Mouse (Mus musculus) left cerebral cortex, postnatal 10 days (tissue): ENCODE measurements around the gene Usf3. TPM values are rescaled to one million over a fixed set of nuclear protein-coding genes. Genes with fewer than 3 reads are reported as not detected.
A peak's percentile ranks its signal among the peaks of the same experiment; 100 is the strongest.

Experiments
- DNase-seq, 2 experiments: peaks; one replicate each; pipeline ENCODE4 v3.0.0; 2021 to 2022; ENCODE audit warnings: low spot score in 2 of 2, mixed read lengths in 1 of 2; ENCODE audit errors: extremely low spot score in 1 of 2
- intact Hi-C: fragments of 180-260 bp; cut with DNase I; formaldehyde crosslinking; loops from one replicate; pipeline ENCODE4 v1.15.1; 2025
- total RNA-seq, 2 experiments: library from RNA; stranded (reverse); gene quantifications; 2 replicates each; pipeline ENCODE4 v1.2.3; 2021

The Usf3 gene
- total RNA-seq, 2 experiments from 2014 or later, result 32.6 to 33.5 TPM

DNA sequence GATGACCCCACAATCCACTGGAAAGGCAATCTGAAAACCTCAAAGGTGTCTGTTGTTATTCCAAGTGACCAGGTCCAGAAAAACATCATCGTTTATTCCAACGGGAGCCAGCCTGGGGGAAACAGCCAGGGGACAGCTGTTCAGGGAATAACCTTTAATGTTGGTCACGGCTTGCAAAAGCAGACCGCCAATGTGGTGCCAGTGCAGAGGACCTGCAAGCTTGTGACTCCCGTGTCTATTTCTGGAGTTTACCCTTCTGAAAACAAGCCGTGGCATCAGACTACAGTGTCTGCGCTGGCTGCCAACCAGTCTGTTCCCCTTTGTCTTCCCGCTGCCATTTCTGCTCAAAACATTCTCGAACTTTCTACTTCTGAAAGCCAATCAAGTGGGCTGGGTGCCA, 42.5 kb downstream of the Usf3 start:
- intact Hi-C loops, result no loop called here
- no peak for DNase-seq

DNA sequence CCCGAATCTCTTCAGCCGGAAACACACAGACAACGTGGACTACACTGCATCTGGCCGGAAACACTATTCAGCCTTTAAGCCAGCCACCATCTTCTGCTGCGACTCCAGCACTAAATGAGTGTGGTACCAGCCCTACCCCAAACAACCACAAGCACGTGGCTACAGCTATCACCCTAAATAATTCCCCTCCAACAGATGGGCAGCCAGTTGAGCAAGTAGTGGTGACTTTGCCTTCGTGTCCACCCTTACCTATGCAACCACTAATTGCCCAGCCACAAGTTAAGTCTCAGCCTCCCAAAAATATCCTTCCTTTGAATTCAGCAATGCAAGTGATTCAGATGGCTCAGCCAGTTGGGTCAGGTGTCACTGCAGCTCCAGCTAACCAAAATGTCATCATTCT, 43.4 kb downstream of the Usf3 start:
- no peak for DNase-seq
- intact Hi-C loops, result no loop called here

DNA sequence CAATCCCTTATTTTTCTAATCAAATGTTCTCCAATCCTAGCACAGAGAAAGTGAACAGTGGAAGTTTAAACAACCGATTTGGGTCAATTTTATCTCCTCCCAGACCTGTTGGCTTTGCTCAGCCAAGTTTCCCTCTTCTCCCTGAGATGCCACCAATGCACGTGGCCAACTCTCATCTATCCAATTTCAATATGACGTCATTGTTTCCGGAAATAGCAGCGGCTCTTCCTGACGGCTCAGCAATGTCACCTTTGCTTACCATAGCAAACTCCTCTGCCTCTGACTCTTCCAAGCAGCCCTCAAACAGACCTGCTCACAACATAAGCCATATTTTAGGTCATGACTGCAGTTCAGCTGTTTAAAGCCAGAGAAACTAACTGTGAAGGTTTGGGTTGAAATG, 48.4 kb downstream of the Usf3 start:
- intact Hi-C loops, result no loop called here
- no peak for DNase-seq

DNA sequence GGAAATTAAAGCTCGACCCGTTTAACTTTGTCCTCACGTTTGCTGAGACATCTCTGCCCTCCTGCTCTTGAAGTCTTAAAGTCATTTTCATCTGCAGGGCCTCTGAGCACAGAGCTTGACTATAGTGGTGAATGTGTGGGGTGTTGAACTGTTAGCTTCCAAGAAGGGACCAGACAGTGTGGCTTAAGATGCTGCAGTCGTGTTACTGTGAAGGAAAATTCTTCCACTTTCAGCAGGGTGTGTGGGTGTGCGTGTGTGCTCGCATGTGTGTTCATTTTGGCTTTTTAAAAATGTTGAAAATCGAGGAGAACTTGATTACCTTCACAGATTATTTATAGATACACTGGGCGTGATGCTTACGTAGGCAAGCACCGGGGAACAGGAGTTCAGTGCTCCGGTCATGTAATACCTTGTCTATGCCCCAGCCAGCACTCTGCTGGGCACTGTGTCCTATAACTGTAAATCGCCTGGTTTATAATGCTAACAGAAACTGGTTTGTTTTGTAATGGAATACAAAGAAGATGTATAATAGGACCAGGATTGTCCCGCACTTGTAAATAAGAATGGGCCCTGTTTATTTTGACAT, 53.8 kb downstream of the Usf3 start:
- DNase-seq, result no peak
- intact Hi-C loops, result no loop called here

- no peak for DNase-seq
- intact Hi-C loops, result no loop called here
Measured at GRCm38 (mm10) chr16:44233019-44233418, 60.0 kb downstream of the Usf3 start.

DNA sequence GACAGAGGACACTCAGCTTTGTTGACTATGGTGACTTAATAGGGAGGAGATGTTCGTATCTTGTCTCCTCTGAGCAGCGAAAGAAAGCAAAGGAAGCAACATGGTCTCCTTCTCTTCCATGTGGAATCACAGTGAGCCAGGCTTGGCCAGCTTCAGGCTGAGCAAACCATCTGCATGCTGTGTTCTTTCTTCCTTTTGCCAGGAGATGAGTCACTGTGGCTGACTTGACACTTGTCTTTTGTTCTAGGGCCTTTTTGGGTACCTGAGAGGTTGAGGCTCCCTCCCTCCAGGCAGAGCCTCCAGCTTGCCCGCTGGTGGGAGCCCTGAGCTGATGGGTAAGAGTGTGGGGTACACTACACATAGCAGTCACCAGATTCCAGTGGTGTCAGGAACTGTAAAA, 64.8 kb downstream of the Usf3 start:
- no peak for DNase-seq
- intact Hi-C loops, result no loop called here

- intact Hi-C loops, result no loop called here
- peak; percentile 28 to 35 for DNase-seq
Measured at GRCm38 (mm10) chr16:44238835-44239263, 65.8 kb downstream of the Usf3 start.

DNA sequence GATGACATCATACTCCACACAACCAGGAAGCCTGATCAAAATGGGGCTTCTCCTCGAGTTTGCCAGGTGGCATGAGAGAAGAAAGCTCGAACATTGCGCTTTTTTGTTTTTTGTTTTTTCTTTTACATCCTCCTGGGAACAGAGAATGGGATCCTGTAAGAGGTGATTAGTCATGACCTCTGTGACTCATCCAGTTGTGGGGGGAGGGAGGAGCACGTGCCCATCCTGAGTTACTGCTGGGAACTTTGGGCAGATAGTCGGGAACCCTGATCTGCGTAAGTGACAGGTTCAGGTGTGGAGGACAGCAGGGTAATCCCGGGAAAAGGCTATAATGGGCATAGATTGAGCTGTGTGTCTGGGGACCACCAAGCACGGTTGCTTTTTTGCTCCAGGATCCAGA, 67.4 kb downstream of the Usf3 start:
- no peak for DNase-seq
- intact Hi-C loops, result loop anchor here (5.0 kb wide), 1 partner anchor 122 kb away; no protein-coding TSS in a partner anchor

DNA sequence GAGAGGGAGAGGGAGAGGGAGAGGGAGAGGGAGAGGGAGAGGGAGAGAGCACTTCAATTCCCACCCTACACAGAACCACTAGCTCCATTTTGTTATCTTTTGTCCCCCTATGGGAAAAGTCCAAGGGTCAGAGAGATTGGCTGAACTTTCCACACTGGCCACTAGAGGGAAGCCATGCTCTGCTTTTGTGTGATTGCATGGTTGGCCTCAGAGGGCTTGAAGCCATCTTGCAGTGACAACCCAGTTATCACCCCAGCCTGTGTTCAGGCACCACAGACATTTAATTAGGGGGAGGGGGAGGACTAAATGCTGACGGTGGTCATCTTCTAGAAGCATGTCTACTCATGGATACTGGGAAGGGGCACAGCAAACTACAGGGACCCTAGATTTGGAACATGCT, 69.6 kb downstream of the Usf3 start:
- intact Hi-C loops, result loop anchor here (5.0 kb wide), 1 partner anchor 120 kb away; no protein-coding TSS in a partner anchor
- DNase-seq, result peak; percentile 52 to 69

- intact Hi-C loops, result loop anchor here (5.0 kb wide), 1 partner anchor 119 kb away; no protein-coding TSS in a partner anchor
- DNase-seq, result no peak
Measured at GRCm38 (mm10) chr16:44243323-44243722, 70.3 kb downstream of the Usf3 start.

GRCm38 (mm10) chr16:44249985-44250384, 76.9 kb downstream of the Usf3 start:
- DNase-seq, result no peak
- intact Hi-C loops, result no loop called here

GRCm38 (mm10) chr16:44252735-44253134, 79.7 kb downstream of the Usf3 start:
- no peak for DNase-seq
- intact Hi-C loops, result no loop called here

DNA sequence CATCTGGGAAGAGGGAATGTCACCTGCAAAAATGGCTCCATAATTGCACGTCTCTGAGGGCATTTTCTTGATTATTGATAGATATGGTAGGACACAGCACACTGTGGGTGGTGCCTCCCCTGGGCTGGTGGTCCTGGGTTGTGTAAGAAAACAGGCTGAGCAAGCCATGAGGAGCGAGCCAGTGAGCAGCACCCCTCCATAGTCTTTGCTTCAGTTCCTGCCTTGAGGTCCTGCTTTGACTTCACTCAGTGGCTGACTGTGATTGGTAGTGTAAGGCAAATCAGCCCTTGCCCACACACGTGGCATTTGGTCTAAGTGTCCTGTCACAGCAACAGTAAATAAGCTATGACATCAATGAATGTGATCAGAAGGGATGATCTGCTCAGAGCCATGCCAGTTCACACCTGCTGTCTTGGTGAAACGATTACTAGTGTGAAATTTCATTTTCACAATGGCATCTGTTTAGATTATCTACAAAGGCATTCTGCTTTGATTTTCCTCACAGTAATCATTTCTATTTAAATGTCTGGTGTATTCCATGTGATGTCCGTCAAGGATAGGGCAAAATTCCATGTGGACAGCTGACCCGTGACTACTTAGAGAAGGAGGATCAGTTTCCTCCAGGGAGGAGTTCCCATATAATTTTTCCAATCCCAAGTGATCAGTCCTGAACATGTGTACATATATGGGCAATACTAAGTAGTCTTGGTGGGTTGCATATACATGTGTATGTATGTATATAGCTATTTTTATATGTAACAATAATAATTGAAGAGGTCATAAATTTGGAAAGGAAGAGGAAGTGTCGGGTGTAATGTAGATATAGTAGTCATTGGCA, 81.0 kb downstream of the Usf3 start:
- intact Hi-C loops, result no loop called here
- DNase-seq, result no peak

DNA sequence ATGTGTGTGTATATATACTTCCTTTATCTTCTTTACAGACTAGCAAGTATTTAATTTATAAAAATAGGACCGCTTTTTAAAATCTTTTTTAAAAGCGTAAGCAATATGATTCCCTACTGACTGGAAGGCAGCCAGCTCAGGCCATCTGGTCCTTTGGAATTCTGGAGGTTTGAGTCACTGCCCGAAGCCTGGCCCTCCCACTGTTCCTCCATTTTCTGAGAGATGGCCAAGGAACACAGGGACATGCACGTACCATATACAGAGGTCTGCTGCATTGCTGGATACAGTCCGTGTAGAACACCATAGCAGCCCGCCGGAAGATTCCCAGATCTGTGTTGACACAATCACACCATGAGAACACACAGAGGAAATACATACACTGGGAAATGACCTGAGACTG, 81.7 kb downstream of the Usf3 start:
- intact Hi-C loops, result no loop called here
- peak; percentile 50 to 79 for DNase-seq

DNA sequence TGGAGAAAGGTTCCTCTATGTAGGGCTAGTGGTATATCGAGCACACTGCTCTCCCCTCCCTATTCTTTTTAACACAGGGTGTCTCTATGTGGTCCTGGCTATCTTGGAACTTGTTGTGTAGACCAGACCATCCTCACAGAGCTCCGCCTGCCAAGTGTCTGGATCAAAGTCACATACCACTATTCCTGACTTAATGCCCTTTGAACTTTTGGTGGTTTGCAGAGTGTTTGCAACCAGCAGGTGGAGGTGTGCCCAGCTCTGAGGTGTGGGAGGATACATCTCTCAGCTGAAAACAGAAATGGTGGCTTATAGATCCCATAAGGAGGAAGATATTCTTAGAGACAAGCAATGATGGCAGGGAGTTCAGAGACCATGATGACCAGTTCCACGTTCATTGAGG, 84.4 kb downstream of the Usf3 start:
- intact Hi-C loops, result no loop called here
- no peak for DNase-seq

DNA sequence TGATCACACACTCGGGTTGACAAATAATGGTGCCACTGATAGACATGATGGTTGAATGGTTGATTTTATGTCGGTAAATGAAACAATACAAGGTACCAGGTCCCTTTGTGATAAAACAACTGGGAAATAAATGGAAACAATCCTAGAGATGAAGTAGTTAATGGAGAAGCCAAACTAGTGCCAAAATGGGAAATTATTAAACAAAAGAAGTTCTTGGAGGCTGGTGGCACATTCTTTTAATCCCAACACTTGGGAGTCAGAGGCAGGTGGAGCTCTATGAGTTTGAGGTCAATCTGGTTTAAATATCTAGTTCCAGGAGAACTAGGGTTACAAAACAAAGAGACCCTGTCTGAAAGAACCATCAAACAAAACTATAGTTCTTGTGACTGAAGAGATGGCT, 91.9 kb downstream of the Usf3 start:
- DNase-seq, result no peak
- intact Hi-C loops, result no loop called here

DNA sequence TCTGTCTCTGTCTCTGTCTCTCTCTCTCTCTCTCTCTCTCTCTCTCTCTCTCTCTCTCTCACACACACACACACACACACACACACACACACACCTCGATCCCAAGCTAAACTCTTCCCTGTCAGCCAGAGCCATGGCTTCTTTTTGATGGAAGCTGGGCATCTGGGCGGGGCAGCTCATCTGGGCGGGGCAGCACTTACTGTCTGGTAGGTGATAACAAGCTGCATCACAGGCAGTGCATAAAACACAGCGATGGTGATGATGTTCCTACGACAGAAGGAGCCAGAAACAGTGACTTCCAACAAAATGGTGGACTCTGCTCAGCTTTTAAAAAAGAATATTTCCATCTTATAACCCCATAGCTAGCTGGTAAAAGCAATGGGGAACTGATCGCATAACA, 92.5 kb downstream of the Usf3 start:
- DNase-seq, result no peak
- intact Hi-C loops, result no loop called here

DNA sequence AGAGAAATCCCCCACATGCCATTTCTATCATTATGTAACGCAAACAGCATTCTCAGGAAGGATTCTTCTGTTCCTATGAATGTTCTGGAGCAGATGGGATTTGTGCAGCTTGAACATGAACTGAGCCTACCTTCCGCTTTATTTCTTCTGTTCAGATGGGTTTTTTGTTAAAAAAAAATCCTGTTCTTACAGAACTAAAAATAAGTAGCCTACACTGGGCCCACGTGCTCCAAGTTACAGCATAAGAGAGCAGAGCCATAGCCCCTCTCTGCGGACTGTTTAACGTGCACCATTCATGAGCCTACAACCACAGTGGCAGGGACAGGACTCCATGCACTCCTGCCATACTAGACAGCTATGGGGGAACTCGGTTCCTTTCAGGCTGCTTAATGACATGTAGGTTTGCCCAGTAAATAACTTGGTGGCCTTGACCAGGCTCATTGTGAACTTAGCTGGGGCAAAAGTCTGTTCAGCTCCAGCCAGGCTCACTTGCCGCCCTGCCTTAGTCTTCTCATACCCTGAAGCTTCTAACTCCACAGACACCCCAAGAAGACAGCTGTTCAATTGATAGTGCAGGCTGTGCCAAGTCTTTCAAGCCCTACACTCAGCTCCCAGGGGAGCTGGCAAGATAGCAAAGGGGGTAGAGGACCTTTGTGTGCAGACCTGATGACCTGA, 95.6 kb downstream of the Usf3 start:
- DNase-seq, result peak; percentile 22 to 27
- intact Hi-C loops, result no loop called here

DNA sequence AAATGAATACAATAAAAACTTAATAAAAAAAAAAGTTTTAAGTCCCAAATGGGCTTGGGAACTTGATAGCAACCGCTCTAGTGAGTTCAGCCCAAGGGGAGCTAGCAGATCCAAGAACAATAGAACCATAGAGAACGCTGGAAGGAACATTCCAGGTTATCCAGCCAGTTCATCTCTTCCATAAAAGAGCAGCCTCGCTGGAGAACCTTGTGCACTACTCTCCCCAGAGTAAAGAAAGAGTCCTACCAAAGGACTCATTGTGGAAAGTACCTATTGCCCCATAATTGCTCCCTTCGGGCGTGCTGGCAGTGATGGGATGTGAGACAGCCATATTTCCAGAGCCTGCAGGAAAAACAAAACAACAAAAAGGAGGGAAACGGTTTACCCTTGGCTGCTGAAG, 96.5 kb downstream of the Usf3 start:
- intact Hi-C loops, result no loop called here
- DNase-seq, result no peak

- intact Hi-C loops, result no loop called here
Measured at GRCm38 (mm10) chr16:44270606-44271005, 97.6 kb downstream of the Usf3 start.

More at GRCm38 (mm10) chr16:44270606-44271005, 97.6 kb downstream of the Usf3 start:
- no peak for DNase-seq
